Mouse (Mus musculus) gastrocnemius, postnatal 25 days (tissue): ENCODE results near the gene Ubqln4. TPM values are rescaled to one million over a fixed set of nuclear protein-coding genes. Genes with fewer than 3 reads are reported as not detected.

ENCODE experiments used
- DNase-seq: peaks from one replicate; pipeline ENCODE4 v3.0.0; 2022
- long read RNA-seq, 2 experiments: library from polyadenylated mRNA; stranded (forward); transcript quantifications; one replicate each; pipeline ENCODE4 v2.0.0; 2021
- total RNA-seq, 2 experiments: library from RNA; stranded (reverse); gene quantifications; 1 replicate in 1 of 2; 2 replicates in 1 of 2; pipeline ENCODE4 v1.2.3; 2021

Gene Ubqln4
- total RNA-seq: 10 to 100 TPM; 59.6 to 67.2 TPM
- long read RNA-seq, experiment 1, transcript Ubqln4-201 (11 exons, 3,330 nt): major isoform, 43 of 88 reads
- long read RNA-seq, experiment 1, partial matches to known transcripts: 41 of 88 reads
- long read RNA-seq, experiment 1, other reads (novel, unspliced or antisense): 4 of 88 reads
- long read RNA-seq, experiment 2, transcript Ubqln4-201 (11 exons, 3,330 nt): major isoform, 96 of 135 reads
- long read RNA-seq, experiment 2, partial matches to known transcripts: 31 of 135 reads
- long read RNA-seq, experiment 2, other reads (novel, unspliced or antisense): 7 of 135 reads

DNA sequence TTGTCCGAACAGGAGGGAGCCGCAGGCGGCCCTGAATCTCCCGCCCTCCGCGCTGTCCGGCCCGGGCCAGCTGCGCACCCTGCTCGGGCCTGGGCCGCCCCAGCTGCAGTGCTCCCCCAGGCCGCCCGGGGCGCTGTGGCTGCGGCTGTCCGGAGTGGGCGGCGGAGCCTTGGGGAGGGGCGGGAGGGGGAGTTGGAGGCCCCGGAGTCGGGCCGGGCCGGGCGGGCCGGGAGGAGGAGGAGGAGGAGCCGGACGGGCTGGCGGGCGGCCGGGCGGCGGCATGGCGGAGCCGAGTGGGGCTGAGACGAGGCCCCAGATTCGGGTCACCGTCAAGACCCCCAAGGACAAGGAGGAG lies at the start of gene Ubqln4:
Ubqln4 (plus strand) TSS at position 234 of the 355 bp plus-strand sequence.
- DNase-seq: peak; percentile 94

DNA sequence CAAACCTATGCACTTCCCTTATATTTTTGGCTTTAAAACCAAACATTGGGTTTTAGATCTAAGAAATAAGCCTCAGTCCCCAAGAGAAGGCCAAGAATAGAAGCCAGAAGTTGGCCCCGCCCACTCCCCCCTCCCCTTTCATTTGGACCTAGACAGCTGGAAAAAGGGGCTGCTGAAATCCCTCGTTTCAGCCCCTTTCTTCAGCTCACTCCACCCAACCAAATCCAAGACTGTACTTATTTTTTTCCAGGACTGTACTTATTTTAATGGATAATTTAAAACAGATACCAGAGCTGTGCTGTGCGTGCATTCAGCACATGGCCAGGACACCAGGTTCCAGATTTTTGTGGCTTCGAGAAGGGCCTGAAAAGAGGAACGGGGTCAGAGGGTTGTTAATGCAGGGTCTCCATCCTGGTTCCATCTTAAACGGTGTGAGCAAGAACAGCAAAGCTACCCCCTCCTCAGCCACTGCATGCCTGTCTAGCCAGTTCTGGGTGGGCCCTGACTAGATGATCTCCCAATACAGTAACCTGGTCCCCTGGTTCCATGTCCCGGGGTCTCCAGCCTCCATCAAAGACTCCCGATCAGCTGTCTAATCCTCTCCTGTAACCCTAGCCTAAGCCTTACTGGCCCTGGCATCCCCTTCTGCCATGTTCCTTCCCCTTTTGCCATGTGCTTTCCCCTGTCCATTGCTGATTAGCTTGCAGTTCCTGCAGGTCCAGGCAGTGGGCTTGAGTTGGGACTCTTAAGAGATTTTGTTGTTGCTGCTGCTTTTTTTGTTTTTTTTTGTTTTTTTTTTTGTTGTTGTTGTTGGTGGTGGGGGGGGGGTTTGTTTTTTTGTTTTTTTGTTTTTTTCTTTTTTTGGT lies 49.4 kb upstream of the Ubqln4 start:
- DNase-seq: no peak

DNA sequence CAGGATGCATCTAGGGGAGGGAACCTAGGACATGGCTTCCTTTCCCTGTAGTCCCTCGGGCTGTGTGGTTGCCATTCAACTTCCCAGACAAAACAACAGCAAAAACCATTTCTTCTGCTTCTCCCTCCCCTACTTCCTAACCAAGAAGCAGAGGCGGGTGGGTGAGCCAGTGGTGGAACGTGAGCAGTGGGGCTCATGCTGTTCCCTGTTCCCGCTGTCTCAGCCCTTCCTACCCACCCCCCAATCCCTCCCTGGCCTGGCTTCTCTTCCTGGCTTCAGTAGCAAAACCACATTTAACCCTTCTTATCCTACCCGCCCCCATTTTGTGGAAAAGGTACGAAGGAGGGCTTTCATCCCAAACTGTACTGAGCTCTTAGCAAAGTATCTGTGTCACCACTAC lies 48.5 kb upstream of the Ubqln4 start:
- no peak for DNase-seq

DNA sequence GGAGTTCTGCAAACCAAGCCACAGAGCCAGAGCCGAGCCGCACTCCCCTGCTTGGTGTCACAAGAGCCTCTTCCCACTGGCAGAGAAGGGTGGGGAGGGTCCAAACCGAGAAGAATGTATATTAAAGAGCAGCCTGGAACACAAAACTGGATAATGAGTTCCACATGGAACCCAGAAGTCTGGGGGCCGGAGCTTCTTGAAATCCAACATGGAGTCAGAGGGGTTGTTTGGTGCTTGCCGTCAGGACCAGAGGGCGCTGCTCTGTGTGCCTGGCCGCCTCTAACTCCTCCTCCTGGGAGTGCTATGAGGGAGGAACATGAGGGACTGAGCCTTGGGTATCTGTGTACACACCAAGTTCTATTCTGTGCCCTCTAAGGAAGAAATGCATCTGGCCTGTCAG lies 47.8 kb upstream of the Ubqln4 start:
- DNase-seq: no peak

DNA sequence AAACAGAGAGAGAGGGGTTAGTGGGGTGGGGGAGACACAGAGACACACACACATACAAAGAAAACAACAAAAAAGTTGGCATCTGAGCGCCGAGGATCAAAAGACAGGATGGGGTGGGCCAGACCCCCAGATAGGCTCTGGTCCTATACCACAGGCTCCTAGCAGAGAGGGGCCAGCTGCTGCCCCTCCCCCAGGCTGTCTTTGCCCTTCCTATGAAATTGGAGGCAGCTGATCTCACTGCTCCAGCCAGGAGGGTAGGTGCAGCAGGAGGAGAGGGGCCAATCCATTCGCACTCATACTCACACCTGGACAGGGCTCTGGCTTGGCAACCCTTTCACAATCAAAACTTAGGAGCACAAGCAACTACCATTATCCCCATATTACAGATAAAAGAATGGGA lies 44.3 kb upstream of the Ubqln4 start:
- DNase-seq: no peak

DNA sequence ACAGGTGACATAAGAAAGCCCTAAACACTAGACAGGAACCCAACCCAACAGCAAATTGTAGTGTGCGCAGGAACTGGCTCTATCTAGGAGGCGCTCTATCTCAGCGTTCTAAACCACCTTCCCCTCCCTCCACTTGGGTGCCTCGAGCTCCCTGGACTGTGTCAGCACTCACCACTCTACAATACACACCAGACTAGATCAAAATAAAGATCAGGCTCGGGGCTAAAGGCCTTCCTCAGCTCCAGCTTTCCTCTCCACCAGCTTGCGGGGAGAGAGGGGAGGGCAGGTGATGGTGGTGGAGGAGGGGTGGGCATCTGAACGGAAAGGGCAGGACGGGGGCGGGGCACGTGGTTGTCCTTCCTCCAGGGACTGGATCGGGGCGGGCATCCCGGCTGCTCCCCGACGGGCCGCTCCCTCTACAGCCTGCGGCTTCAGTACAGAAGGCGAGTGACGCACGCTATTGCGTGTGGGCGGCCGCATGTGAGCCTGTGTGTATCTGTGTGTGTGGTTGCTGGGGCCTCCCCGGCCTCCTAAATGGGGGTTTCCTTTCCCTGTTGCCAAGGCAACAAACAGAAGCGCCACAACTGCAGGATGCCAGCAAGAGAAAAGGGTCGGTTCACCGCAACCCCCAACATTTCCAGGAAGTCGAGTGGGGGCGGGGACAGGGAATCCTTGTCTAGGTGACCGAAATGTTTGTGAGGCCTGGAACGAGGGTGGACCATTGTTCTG lies 43.7 kb upstream of the Ubqln4 start, which contains the start of gene Lmna:
Lmna (minus strand) TSS at position 265 of the 729 bp plus-strand sequence.
- DNase-seq: peak; percentile 94

DNA sequence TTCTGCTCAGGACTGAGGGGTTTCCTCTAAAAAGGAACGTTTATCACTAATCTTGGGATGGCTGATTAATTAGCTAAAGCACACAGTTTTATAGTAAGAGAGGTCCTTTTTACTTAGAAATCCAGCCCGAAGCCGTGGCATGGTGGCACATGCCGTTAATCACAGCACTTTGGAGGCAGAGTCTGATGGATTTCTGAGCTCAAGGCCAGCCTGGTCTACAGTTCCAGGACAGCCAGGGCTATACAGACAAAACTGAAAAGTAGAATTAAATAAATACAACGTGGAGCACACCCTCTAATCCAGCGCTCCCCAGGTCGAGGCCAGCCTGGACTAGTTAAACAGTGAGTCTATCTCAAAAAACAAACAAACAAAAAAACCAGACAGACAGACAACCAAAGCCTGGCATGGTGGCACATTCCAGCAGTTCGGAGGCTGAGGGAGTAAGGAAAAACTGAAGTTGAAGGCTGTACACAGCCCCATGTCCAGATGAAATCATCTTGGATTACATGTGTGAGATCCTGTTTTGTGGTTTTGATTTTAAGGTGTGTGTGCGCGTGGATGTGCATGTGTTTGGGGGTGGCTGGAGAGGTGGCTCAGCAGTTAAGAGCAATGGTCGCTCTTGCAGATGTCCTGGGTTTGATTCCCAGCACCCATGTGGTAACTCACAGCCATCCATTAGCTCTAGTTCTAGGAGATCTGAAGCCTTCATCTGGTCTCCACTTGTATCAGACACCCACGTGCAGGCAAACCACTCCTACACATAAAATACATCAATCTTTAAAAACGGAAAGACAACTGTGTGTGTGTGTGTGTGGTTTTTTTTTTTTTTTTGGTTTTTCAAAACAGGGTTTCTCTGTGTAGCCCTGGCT lies 42.9 kb upstream of the Ubqln4 start:
- DNase-seq: no peak

DNA sequence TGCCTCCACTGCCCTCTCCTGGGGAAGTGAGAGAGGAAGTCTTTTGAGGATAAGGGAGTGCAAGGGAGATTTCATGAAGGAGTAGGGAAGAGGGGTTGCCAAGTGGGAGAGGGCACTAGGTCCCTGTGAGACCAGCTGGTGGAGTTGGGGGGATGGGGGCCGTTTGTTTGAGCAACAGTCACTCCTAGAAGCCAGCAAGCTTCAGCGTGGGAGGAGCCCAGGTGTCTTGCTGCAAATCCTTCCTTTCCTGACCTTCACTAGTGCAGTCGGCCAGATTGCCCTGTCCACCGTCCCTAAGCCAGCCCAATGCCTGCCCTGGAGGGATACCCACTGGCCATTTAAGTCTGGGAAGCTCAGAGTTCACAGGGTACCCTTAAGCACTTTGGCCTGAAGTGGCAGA lies 42.0 kb upstream of the Ubqln4 start:
- no peak for DNase-seq

DNA sequence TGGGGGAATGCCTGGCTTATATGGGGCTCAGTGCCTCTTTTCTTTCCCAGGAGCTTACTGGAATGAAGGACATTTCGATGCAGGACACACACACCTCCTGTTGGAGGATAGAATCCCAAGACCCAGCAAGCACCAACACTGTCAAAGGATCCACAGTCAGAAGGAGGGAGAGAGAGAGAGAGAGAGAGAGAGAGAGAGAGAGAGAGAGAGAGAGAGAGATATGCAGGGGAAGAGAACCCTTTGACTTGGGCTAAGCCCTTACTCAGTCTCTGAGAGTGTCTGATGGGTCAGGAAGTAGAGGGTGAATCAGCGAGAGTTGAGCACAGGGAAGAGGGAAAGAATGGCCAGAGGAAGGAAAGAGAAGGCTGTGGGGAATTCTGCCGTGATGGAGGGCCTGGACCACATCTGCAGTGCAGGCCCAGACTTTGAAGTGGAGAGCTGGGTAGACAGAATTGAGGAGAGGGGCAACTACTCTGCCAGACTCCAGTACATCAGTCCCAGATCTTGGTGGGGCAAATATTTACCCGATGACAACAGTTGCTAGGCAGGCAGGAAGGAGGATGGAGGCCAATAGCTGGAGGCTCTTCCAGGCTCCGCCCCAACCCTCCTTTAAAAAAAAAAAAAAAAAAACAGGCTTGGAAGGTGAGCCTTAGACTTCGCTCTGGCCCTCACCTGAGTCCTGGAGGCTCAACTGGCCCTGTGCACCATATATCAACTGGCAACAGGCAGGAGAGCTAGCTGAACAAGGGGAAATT lies 41.2 kb upstream of the Ubqln4 start:
- no peak for DNase-seq

DNA sequence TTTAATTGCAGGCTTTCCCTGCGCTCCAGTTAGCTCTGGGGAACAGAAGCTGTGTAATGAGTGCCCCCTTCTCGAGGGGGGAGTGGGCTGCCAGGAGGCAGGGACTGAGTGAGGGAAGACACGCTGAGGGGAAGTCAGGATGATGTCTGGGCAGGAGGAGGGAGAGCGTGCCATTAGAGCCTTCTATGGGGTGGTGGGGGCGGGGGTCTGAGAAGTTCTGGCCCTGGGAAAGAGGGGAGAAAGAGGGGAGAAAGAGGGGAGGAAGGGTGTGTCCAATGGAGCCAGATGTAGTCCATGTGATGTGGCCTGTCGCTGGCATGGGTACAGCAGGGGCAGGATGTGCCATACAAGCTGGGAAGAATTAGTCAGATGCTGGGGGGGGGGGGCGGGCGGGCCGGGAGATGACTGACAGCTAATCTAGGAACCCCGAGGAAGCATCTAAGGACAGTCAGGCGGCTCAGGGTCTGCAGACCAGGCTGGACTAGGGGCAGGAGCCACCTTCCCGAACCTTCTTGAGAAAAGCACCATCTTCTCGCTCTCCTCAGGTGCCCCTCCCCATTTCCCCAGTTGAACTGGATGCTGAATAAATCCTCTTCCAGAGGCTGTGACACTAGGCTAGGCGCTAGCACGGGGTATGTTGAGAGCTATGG lies 40.5 kb upstream of the Ubqln4 start:
- DNase-seq: no peak

DNA sequence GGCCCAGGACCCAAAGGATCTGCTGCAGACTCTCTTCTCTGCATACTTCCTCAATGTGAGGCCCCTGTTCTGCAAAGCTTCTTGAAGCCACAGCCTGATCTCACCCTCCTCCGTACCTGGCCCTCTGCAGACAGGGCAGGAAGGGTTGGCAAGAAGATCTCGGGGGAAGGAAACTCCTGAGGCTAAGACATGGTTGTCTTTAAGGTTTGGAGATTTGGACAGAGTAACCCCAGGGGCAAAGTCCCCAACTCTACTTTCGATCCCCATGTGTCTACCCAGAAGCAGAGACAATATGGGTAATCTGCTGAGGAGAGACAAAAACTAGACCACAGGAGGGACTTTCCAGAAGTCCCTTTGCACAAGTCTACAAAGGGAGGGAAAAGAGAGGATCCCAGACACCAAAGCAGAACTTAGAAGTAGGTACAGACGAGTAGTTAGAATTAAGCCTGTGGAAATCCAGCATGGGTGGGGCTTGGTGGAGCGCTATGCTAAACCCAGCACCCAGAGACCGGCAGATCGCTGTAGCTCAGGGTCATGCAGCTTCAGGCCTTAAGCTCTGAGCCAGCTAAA lies 39.9 kb upstream of the Ubqln4 start:
- DNase-seq: no peak

DNA sequence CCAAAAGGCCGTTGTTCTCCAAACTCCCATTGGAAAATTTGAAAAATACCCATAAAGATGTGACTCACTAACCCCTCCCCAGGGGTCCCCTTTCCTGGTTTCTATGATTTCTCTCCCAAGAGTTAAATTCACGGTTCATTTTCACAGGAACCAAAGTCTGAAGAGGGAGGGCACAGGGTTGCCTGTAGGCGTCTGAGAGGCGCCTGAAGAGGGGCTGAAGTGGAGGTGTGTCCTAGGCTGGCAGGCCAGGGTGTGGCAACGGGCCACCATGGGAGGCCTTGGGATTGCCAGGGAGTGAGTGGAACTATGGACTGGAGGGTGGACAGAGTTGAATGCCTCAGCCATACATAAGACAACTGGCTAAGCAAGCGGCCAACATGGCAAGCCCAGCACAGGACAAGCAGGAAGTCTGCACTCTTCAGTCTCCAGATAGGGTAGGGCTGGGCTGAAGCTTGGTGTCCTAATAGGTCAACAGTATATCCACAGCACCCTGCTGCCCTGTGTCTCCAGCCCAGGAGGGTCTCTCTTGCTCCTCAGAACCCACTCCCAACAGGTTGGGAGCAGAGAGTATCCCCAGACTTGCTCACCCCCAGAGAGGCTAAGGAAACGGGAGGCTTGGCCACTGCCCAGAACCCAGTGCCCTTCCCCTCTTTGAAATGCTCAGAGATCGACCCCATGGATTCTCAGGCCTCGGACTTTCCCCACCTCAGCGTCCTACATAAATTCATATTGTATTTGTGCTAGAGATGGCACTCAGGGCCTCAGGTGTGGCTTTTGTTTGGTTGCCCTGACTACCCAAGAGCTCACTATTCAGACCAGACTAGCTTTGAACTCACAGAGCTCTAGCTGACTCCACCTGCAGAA lies 39.1 kb upstream of the Ubqln4 start:
- no peak for DNase-seq

DNA sequence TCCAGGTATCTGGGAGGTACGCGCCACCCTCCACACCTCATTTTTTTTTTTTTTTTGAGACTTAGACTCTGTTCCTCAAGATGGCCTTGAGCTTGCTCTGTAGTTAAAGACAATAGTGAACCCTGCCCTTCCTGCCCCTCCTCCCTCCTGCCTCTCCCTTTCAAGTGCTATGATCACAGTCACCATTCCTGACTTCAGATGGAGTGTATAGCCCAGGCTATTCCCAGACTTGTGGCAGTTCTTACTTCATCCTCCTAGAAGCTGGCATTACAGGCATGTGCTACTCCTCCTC lies 38.5 kb upstream of the Ubqln4 start:
- no peak for DNase-seq

DNA sequence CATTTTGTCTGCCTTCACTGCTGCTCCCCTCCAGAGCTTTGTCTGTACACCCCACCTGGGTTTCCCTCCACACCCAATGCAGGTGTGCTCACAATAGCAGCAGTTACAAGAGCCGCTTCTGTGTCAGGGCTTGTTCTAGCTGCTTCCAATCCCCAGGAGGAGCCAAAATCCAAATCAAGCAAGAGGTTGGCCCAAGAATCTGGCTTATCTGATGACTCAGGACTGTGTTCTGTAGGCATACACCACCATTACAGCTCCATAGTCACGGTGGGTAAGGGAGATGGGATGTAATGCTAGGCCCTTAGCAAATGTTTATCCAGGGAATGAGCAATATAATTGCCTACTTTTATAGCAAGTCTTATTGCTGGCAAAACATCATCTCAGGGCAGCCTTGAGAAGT lies 37.2 kb upstream of the Ubqln4 start:
- DNase-seq: no peak

DNA sequence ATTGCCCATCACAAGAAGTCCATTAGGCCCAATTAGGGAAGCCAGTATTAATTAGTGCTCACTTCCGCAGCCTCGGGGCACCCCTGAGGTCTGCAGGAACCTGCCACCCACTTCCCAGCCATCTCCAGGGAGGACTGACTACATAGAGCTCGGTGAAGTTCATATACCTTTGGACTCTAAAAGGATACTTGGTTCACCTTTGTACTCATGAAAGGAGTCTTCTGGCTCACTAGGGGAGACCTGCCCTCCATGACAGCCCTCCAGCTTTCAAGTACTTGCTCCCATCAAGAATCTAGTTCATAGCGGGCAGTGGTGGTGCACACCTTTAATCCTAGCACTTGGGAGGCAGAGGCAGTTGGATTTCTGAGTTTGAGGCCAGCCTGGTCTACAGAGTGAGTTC lies 35.1 kb upstream of the Ubqln4 start:
- DNase-seq: no peak

DNA sequence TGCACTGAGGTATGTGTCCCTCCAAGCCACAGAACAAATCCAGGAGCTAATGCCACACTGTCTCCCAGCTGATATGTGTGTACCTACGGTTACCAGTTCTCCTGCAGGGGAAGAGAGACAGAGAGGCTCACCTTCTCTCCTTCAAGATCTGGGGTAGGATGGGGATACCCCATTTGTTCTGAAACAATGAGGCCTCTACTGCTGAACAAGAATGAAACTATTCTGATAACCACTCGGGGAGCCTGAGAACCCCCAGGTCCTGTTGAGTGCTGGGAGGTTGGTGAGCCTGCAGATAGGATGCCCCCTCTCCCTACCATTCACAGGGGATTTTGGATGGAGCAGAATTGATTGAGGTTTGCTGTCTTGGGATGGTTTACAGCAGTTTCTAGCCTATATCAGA lies 33.5 kb upstream of the Ubqln4 start:
- no peak for DNase-seq

DNA sequence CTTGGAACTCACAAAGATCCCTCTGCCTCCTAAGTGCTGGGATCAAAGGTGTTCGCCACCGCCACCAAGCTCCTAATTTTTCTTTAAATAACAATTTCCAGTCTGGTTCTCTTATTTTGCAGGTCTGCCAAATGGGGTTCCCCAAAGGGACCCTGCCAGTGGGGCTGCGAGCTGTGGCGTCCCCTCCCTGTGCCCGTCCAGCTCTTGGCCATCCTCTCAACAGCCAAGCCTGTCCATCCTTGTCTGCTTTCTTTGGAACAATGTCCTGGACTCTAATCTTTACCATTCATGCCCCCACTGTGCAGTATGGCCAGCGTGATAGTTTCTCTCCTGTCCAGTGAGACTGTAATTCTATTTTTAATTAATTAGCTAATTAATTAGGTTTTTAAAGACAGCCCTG lies 32.4 kb upstream of the Ubqln4 start:
- DNase-seq: no peak

DNA sequence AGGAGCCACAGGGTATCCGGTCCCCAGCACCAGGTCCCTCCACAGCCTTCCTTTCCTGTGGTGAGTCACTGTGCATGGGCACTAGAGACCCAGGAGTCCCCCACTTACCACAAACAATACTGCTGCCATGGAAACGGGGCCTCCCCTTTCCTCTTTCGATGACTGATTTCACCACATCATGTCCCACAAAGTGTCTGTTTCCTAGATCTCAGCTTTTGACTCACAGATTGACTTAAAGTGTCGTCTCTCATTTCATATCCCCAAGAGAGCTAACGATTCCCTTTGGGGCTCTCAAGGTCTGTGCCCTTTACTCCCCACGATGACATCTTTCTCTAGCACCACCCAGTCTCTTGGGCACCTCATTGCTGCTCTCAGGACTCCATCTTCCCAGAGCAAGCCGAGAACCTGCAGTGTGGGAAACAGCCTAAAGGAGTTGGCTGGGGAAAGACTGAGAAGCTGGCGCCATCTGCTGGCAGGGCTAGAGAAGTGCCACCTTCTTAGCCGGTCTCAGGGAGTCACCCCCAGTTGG lies 31.7 kb upstream of the Ubqln4 start:
- DNase-seq: no peak

DNA sequence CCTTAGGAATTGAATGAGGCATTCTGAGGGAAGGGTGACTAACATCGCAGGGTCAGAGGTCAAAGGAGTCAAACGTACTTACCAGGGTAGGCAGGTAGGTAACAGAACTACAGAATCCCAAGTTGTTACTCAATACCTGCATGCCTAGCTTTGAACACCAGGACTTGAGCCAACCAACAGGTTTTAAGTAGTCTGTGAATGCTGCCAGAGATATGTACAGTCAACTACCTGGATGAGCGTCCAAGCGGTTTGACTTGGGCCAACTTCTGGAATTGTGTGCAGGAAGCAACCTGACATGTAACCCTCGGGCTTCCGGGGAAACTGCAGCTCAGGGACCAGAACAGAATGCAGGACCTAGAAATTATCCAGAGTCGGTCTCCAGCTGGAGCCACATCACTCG lies 30.5 kb upstream of the Ubqln4 start:
- DNase-seq: no peak
